Mouse (Mus musculus): ENCODE measurements around the gene Pm20d1.

Gene Pm20d1

GRCm38 (mm10) chr1:131829279-131829678 lies 32.1 kb downstream of the Pm20d1 start:
- no peak for DNase-seq (ENCODE audit: low spot score)

GRCm38 (mm10) chr1:131830561-131830960 lies 33.4 kb downstream of the Pm20d1 start:
- DNase-seq (ENCODE audit: low spot score) = no peak

GRCm38 (mm10) chr1:131830971-131831641 lies 33.9 kb downstream of the Pm20d1 start:
- no peak for DNase-seq (ENCODE audit: low spot score)

- DNase-seq (ENCODE audit: low spot score) = no peak
These were observed 39.9 kb downstream of the Pm20d1 start for GRCm38 (mm10) chr1:131837035-131837434.

- no peak for DNase-seq (ENCODE audit: low spot score)
These were observed 41.4 kb downstream of the Pm20d1 start for GRCm38 (mm10) chr1:131838542-131838941.

GRCm38 (mm10) chr1:131839279-131839678 lies 42.1 kb downstream of the Pm20d1 start:
- no peak for DNase-seq (ENCODE audit: low spot score)

GRCm38 (mm10) chr1:131842221-131842620 lies 45.0 kb downstream of the Pm20d1 start:
- no peak for DNase-seq (ENCODE audit: low spot score)

- no peak for DNase-seq (ENCODE audit: low spot score)
These were observed 46.6 kb downstream of the Pm20d1 start for GRCm38 (mm10) chr1:131843758-131844157.

- no peak for DNase-seq (ENCODE audit: low spot score)
These were observed 47.7 kb downstream of the Pm20d1 start for GRCm38 (mm10) chr1:131844883-131845282.

GRCm38 (mm10) chr1:131846255-131846654 lies 49.1 kb downstream of the Pm20d1 start:
- peak; percentile 49 for DNase-seq (ENCODE audit: low spot score)

- DNase-seq (ENCODE audit: low spot score) = no peak
These were observed 64.6 kb downstream of the Pm20d1 start for GRCm38 (mm10) chr1:131861811-131862210.

GRCm38 (mm10) chr1:131865596-131865995 lies 68.4 kb downstream of the Pm20d1 start:
- no peak for DNase-seq (ENCODE audit: low spot score)

GRCm38 (mm10) chr1:131866304-131866999 lies 69.3 kb downstream of the Pm20d1 start:
- DNase-seq (ENCODE audit: low spot score) = no peak

- peak; percentile 97 for DNase-seq (ENCODE audit: low spot score)
These were observed 70.1 kb downstream of the Pm20d1 start, which contains the start of gene Rab29 for GRCm38 (mm10) chr1:131867093-131867945. Gene Rab29, plus strand, starts transcription at chr1:131867224.

GRCm38 (mm10) chr1:131867946-131868290 lies 70.7 kb downstream of the Pm20d1 start:
- DNase-seq (ENCODE audit: low spot score) = no peak

- DNase-seq (ENCODE audit: low spot score) = no peak
These were observed 72.4 kb downstream of the Pm20d1 start for GRCm38 (mm10) chr1:131869561-131869960.

Data from embryo, embryonic 10 days (tissue).